Mouse (Mus musculus): ENCODE data around the gene Hba-a1. TPM values are rescaled to one million over a fixed set of nuclear protein-coding genes. Genes with fewer than 3 reads are reported as not detected.
"Not testable (repeated sequence)": the region's sequence is repeated elsewhere in the genome, so short reads cannot be mapped to it uniquely, and the experiment has no call there.

Gene Hba-a1
- polyA plus RNA-seq (2015; fragmentation: Nextera tagmentation; extraction: Ambion mirVana), result 4,810 and 9,460 TPM in 2 replicates

- H3K9ac ChIP-seq; H3K27ac ChIP-seq; H3K27me3 ChIP-seq (replicated peaks); H3K4me2 ChIP-seq; H3K4me3 ChIP-seq (replicated peaks); H3K9me3 ChIP-seq; H3K36me3 ChIP-seq; H3K4me1 ChIP-seq: not testable (repeated sequence)
- peak; percentile 73 for ATAC-seq (ENCODE audit: insufficient read depth, low FRiP score, low read depth)
- WGBS, result 36% methylated on average over 1 of the region's 5 CpGs
Measured at GRCm38 (mm10) chr11:32283091-32283777, at the start of gene Hba-a1. Hba-a1 (plus strand) TSS chr11:32283511.

- Histone ChIP-seq H3K4me3 (replicated peaks) (no peak overlapping the region), H3K4me2 (no peak overlapping the region), H3K27ac (no peak overlapping the region; the same call in 1 of the 2 replicates), H3K27me3 (replicated peaks) (no peaks in the 10 kb centered on the region), H3K9me3 (no peaks in the 10 kb centered on the region), H3K36me3 (peaks cover 25% of the 10 kb centered on the region), H3K4me1 (peaks cover 26% of the 10 kb centered on the region), H3K9ac (no peak overlapping the region)
- no peak for ATAC-seq (ENCODE audit: insufficient read depth, low FRiP score, low read depth)
- 85% methylated on average over 3 of the region's 3 CpGs for WGBS
Measured at GRCm38 (mm10) chr11:32233895-32234294, 49.4 kb upstream of the Hba-a1 start.

GRCm38 (mm10) chr11:32234816-32235485, 48.4 kb upstream of the Hba-a1 start:
- Histone ChIP-seq H3K4me1 (peaks cover 26% of the 10 kb centered on the region), H3K4me2 (no peak overlapping the region), H3K4me3 (replicated peaks) (no peak overlapping the region), H3K9me3 (no peaks in the 10 kb centered on the region), H3K27ac (peak overlapping the region; percentile 74), H3K36me3 (peaks cover 28% of the 10 kb centered on the region), H3K27me3 (replicated peaks) (no peaks in the 10 kb centered on the region), H3K9ac (no peak overlapping the region)
- 88% methylated on average over 6 of the region's 6 CpGs for WGBS
- no peak for ATAC-seq (ENCODE audit: insufficient read depth, low FRiP score, low read depth)

- Histone ChIP-seq H3K4me2 (no peak overlapping the region), H3K4me1 (peaks cover 26% of the 10 kb centered on the region), H3K9me3 (no peaks in the 10 kb centered on the region), H3K4me3 (replicated peaks) (no peak overlapping the region), H3K9ac (no peak overlapping the region), H3K27ac (peak overlapping the region; percentile 74), H3K36me3 (peaks cover 26% of the 10 kb centered on the region), H3K27me3 (replicated peaks) (no peaks in the 10 kb centered on the region)
- 34% methylated on average over 3 of the region's 3 CpGs for WGBS
- peak; percentile 37; the same call in 1 of the 2 replicates for ATAC-seq (ENCODE audit: insufficient read depth, low FRiP score, low read depth)
Measured at GRCm38 (mm10) chr11:32235646-32236045, 47.7 kb upstream of the Hba-a1 start.

GRCm38 (mm10) chr11:32236132-32236531, 47.2 kb upstream of the Hba-a1 start:
- Histone ChIP-seq H3K27me3 (replicated peaks) (no peaks in the 10 kb centered on the region), H3K9ac (no peak overlapping the region), H3K9me3 (no peaks in the 10 kb centered on the region), H3K36me3 (peaks cover 29% of the 10 kb centered on the region), H3K4me3 (replicated peaks) (no peak overlapping the region), H3K27ac (peak overlapping the region; percentile 67; the same call in 1 of the 2 replicates), H3K4me1 (peaks cover 26% of the 10 kb centered on the region), H3K4me2 (no peak overlapping the region)
- no peak for ATAC-seq (ENCODE audit: insufficient read depth, low FRiP score, low read depth)
- 58% methylated on average over 2 of the region's 2 CpGs for WGBS

- H3K4me3 ChIP-seq (replicated peaks), result no peak overlapping the region
- H3K4me1 ChIP-seq, result peaks cover 26% of the 10 kb centered on the region
- no peak for ATAC-seq (ENCODE audit: insufficient read depth, low FRiP score, low read depth)
- no peaks in the 10 kb centered on the region for H3K27me3 ChIP-seq (replicated peaks)
- no peak overlapping the region for H3K9ac ChIP-seq
- H3K9me3 ChIP-seq, result no peaks in the 10 kb centered on the region
- H3K36me3 ChIP-seq, result peaks cover 23% of the 10 kb centered on the region
- peak overlapping the region; percentile 67; the same call in 1 of the 2 replicates for H3K27ac ChIP-seq
- 60% methylated on average over 9 of the region's 9 CpGs for WGBS
- H3K4me2 ChIP-seq, result no peak overlapping the region
Measured at GRCm38 (mm10) chr11:32236712-32237410, 46.5 kb upstream of the Hba-a1 start.

- H3K9ac ChIP-seq, result no peak overlapping the region
- no peak overlapping the region for H3K4me3 ChIP-seq (replicated peaks)
- peaks cover 26% of the 10 kb centered on the region for H3K4me1 ChIP-seq
- WGBS, result 84% methylated on average over 3 of the region's 3 CpGs
- H3K4me2 ChIP-seq, result no peak overlapping the region
- H3K27ac ChIP-seq, result no peak overlapping the region
- ATAC-seq (ENCODE audit: insufficient read depth, low FRiP score, low read depth), result no peak
- no peaks in the 10 kb centered on the region for H3K27me3 ChIP-seq (replicated peaks)
- peaks cover 23% of the 10 kb centered on the region for H3K36me3 ChIP-seq
- H3K9me3 ChIP-seq, result no peaks in the 10 kb centered on the region
Measured at GRCm38 (mm10) chr11:32237411-32237795, 45.9 kb upstream of the Hba-a1 start.

- Histone ChIP-seq H3K36me3 (peaks cover 21% of the 10 kb centered on the region), H3K4me1 (peaks cover 26% of the 10 kb centered on the region), H3K27ac (no peak overlapping the region), H3K4me3 (replicated peaks) (no peak overlapping the region), H3K9me3 (no peaks in the 10 kb centered on the region), H3K9ac (no peak overlapping the region), H3K27me3 (replicated peaks) (no peaks in the 10 kb centered on the region), H3K4me2 (no peak overlapping the region)
- ATAC-seq (ENCODE audit: insufficient read depth, low FRiP score, low read depth), result peak; percentile 25; the same call in 1 of the 2 replicates
- 72% methylated on average over 5 of the region's 5 CpGs for WGBS
Measured at GRCm38 (mm10) chr11:32238093-32238860, 45.0 kb upstream of the Hba-a1 start.

GRCm38 (mm10) chr11:32241391-32241790, 41.9 kb upstream of the Hba-a1 start:
- peak overlapping the region; percentile 10; the same call in 1 of the 2 replicates for H3K27ac ChIP-seq
- peaks cover 16% of the 10 kb centered on the region for H3K36me3 ChIP-seq
- ATAC-seq (ENCODE audit: insufficient read depth, low FRiP score, low read depth), result no peak

GRCm38 (mm10) chr11:32242209-32242608, 41.1 kb upstream of the Hba-a1 start:
- H3K27me3 ChIP-seq (replicated peaks), result no peaks in the 10 kb centered on the region
- 86% methylated on average over 3 of the region's 3 CpGs for WGBS

More at GRCm38 (mm10) chr11:32241391-32241790, 41.9 kb upstream of the Hba-a1 start:
- Histone ChIP-seq H3K4me1 (peaks cover 5% of the 10 kb centered on the region), H3K9me3 (no peaks in the 10 kb centered on the region), H3K27me3 (replicated peaks) (no peaks in the 10 kb centered on the region), H3K4me3 (replicated peaks) (no peak overlapping the region), H3K4me2 (no peak overlapping the region), H3K9ac (no peak overlapping the region)

GRCm38 (mm10) chr11:32243205-32243955, 39.9 kb upstream of the Hba-a1 start:
- Histone ChIP-seq H3K27me3 (replicated peaks) (no peaks in the 10 kb centered on the region), H3K9ac (no peak overlapping the region), H3K4me1 (no peaks in the 10 kb centered on the region), H3K36me3 (peaks cover 16% of the 10 kb centered on the region), H3K4me2 (no peak overlapping the region), H3K9me3 (no peaks in the 10 kb centered on the region), H3K4me3 (replicated peaks) (no peak overlapping the region), H3K27ac (no peak overlapping the region)
- ATAC-seq (ENCODE audit: insufficient read depth, low FRiP score, low read depth), result no peak
- WGBS, result 65% methylated on average over 7 of the region's 7 CpGs

More at GRCm38 (mm10) chr11:32242209-32242608, 41.1 kb upstream of the Hba-a1 start:
- no peak for ATAC-seq (ENCODE audit: insufficient read depth, low FRiP score, low read depth)
- Histone ChIP-seq H3K4me2 (no peak overlapping the region), H3K27ac (no peak overlapping the region), H3K4me3 (replicated peaks) (no peak overlapping the region), H3K4me1 (no peaks in the 10 kb centered on the region), H3K36me3 (peaks cover 16% of the 10 kb centered on the region), H3K9ac (no peak overlapping the region), H3K9me3 (no peaks in the 10 kb centered on the region)

Measured in stomach, embryonic 15.5 days (tissue).